ENCODE assay signal across 7 mouse cellular contexts in genomic region chr4:137357517-137358254, GRCm38 (mm10). TPM values are rescaled to one million over a fixed set of nuclear protein-coding genes. Genes with fewer than 3 reads are reported as not detected.
DNase-seq lines count a peak whose midpoint lies in the region; ATAC-seq lines count a peak whose summit lies in the region.

Cdc42 (minus strand) TSS chr4:137357720.

- H3K27me3 ChIP-seq in embryonic facial prominence, embryonic 11.5 days (ENCODE audit: control insufficient read depth, insufficient read depth, low read length): no peaks in the 10 kb centered on the region
- H3K27me3 ChIP-seq in limb, embryonic 10.5 days (ENCODE audit: low read depth, poor library complexity, severe bottlenecking): no peaks in the 10 kb centered on the region
- H3K27me3 ChIP-seq in midbrain, embryonic 13.5 days: no peaks in the 10 kb centered on the region

- under 1% methylated on average over 37 of the region's 44 CpGs for WGBS in embryonic facial prominence, embryonic 11.5 days
- WGBS in limb, embryonic 10.5 days: under 1% methylated on average over 43 of the region's 44 CpGs
- under 1% methylated on average over 39 of the region's 44 CpGs for WGBS in midbrain, embryonic 13.5 days

- H3K4me3 ChIP-seq in embryonic facial prominence, embryonic 11.5 days (ENCODE audit: low read depth, low read length): peak within 1 kb of the TSS; percentile 98
- H3K4me3 ChIP-seq in limb, embryonic 10.5 days: peak within 1 kb of the TSS; percentile 99
- peak within 1 kb of the TSS; percentile 97 for H3K4me3 ChIP-seq in midbrain, embryonic 13.5 days (replicated peaks)

- 0 out of 2 replicates have a peak, but pooled peaks cover 3% of the 10 kb centered on the region for H3K4me1 ChIP-seq in embryonic facial prominence, embryonic 11.5 days (ENCODE audit: control insufficient read depth, insufficient read depth, low read length)
- peaks cover 20% of the 10 kb centered on the region for H3K4me1 ChIP-seq in limb, embryonic 10.5 days
- H3K4me1 ChIP-seq in midbrain, embryonic 13.5 days (replicated peaks): peaks cover 36% of the 10 kb centered on the region

- H3K36me3 ChIP-seq in embryonic facial prominence, embryonic 11.5 days (replicated peaks; ENCODE audit: control insufficient read depth, insufficient read depth, low read depth, low read length): no peaks in the 10 kb centered on the region
- no peaks in the 10 kb centered on the region for H3K36me3 ChIP-seq in limb, embryonic 10.5 days
- H3K36me3 ChIP-seq in midbrain, embryonic 13.5 days: no peaks in the 10 kb centered on the region

- peak; percentile 100 for DNase-seq in adrenal gland, postnatal 14 days
- peak; percentile 97 for DNase-seq in embryonic facial prominence, embryonic 11.5 days (ENCODE audit: low spot score)
- DNase-seq in kidney, adult 11 months: peak; percentile 98
- DNase-seq in limb, embryonic 10.5 days (ENCODE audit: low spot score): peak; percentile 99
- DNase-seq in spleen, adult 12 weeks (ENCODE audit: low spot score): peak; percentile 95

- peak within 1 kb of the TSS; percentile 92 for H3K27ac ChIP-seq in embryonic facial prominence, embryonic 11.5 days (replicated peaks; ENCODE audit: low read depth, low read length)
- H3K27ac ChIP-seq in limb, embryonic 10.5 days: peak within 1 kb of the TSS; percentile 99
- peak within 1 kb of the TSS; percentile 98 for H3K27ac ChIP-seq in midbrain, embryonic 13.5 days

- peak within 1 kb of the TSS; percentile 51 for H3K4me2 ChIP-seq in embryonic facial prominence, embryonic 11.5 days (ENCODE audit: low read depth, low read length)
- H3K4me2 ChIP-seq in midbrain, embryonic 13.5 days (replicated peaks): peak within 1 kb of the TSS; percentile 76

- ATAC-seq in embryonic facial prominence, embryonic 11.5 days (replicated peaks; ENCODE audit: insufficient number of reproducible peaks, low FRiP score, low TSS enrichment, low read depth): peak; percentile 95
- peak; percentile 94 for ATAC-seq in granulocyte monocyte progenitor cell, adult 5-6 weeks (replicated peaks; ENCODE audit: poor library complexity, severe bottlenecking)
- peak; percentile 97 for ATAC-seq in midbrain, embryonic 13.5 days

- peak within 1 kb of the TSS; percentile 99 for H3K9ac ChIP-seq in embryonic facial prominence, embryonic 11.5 days (replicated peaks; ENCODE audit: low read length)
- H3K9ac ChIP-seq in midbrain, embryonic 13.5 days (replicated peaks): peak within 1 kb of the TSS; percentile 98

- no peaks in the 10 kb centered on the region for H3K9me3 ChIP-seq in embryonic facial prominence, embryonic 11.5 days (replicated peaks; ENCODE audit: control insufficient read depth, low read length)
- no peaks in the 10 kb centered on the region for H3K9me3 ChIP-seq in limb, embryonic 10.5 days (replicated peaks)
- no peaks in the 10 kb centered on the region for H3K9me3 ChIP-seq in midbrain, embryonic 13.5 days

RNA-seq across cellular contexts. Expression of gene Cdc42, which starts in this region (rescaled TPM):
- 355 and 372 TPM in 2 replicates for total RNA-seq in adrenal gland, postnatal 14 days (2021)
- polyA plus RNA-seq in embryonic facial prominence, embryonic 11.5 days (2014; fragmentation: Nextera tagmentation; extraction: Ambion mirVana): 772 and 781 TPM in 2 replicates
- 417 and 477 TPM in 2 replicates for total RNA-seq in granulocyte monocyte progenitor cell, adult 5-6 weeks (2014; fragmentation: Nextera tagmentation)
- total RNA-seq in granulocyte monocyte progenitor cell, adult 5-6 weeks (2017): 469 and 557 TPM in 2 replicates
- polyA plus RNA-seq in limb, embryonic 10.5 days (2016; fragmentation: Nextera tagmentation; extraction: Ambion mirVana): 531 and 571 TPM in 2 replicates
- 749 and 804 TPM in 2 replicates for polyA plus RNA-seq in midbrain, embryonic 13.5 days (2015; fragmentation: Nextera tagmentation; extraction: Ambion mirVana)

Comparison
In these comparisons a context has a peak if more than half of its experiments do, and no peak if none do; other contexts are left out.
1. Peak in every context shown above with its lines: DNase-seq, ATAC-seq, H3K4me3 ChIP-seq and H3K27ac ChIP-seq.